Mouse (Mus musculus): ENCODE data around the gene Ptrhd1. TPM values are rescaled to one million over a fixed set of nuclear protein-coding genes. Genes with fewer than 3 reads are reported as not detected.

Gene Ptrhd1
- total and polyA plus RNA-seq, 2 experiments from 2014 or later: 8.4 to 8.5 TPM

DNA sequence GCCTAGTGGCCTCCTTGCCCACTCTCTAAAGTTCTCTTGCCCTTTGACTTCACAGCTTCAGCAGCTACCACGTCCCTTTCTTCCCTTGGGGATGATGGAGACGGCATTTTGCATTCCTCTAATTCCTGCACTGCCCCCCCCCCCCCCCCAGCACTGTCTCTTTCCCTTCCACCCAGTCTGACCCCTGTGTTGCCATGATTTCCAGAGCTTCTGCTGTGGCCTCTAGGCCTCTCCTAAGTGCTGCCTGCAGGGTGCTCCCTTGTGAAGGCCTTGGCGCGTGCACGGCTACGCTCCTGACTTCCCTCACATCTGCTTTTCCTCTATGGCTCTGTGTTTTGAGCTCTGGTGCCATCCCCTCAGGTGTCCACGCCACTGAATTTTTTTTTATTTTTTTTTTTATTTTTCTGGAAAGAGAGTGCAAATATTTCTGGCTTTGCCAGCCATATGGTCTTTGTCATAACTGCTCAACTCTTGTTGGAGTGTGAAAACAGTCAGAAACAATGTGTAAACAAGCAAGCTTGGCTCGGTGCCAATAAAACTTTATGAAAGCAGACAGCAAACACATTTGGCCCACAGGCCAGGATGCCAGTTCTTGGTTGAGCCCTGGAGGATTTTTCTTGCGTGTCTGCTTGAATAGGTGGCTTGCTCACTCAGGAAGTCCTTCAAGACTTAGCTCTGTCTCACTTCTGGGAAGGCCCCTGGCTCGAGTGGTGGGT is 40.6 kb upstream of the Ptrhd1 start:
- Histone ChIP-seq H3K36me3 (ENCODE audit: insufficient read depth, low read length) (peaks cover 21% of the 10 kb centered on the region), H3K9me3 (ENCODE audit: low read length) (no peaks in the 10 kb centered on the region), H3K4me3 (ENCODE audit: low read depth, low read length) (no peak overlapping the region), H3K4me2 (ENCODE audit: low read depth, low read length, poor library complexity, severe bottlenecking) (no peak overlapping the region), H3K27me3 (ENCODE audit: insufficient read depth, low read length) (no peaks in the 10 kb centered on the region), H3K4me1 (ENCODE audit: insufficient read depth, low read length) (no peaks in the 10 kb centered on the region), H3K27ac (ENCODE audit: low read depth, low read length) (no peak overlapping the region), H3K9ac (replicated peaks; ENCODE audit: low read length, poor library complexity, severe bottlenecking) (no peak overlapping the region)
- peak; percentile 22 for DNase-seq (ENCODE audit: low spot score)
- no peak for TF ChIP-seq CTCF (IDR thresholded peaks at IDR 0.05)
- 63% methylated on average over 10 of the region's 10 CpGs for WGBS
- no peak for ATAC-seq (ENCODE audit: low FRiP score)

DNA sequence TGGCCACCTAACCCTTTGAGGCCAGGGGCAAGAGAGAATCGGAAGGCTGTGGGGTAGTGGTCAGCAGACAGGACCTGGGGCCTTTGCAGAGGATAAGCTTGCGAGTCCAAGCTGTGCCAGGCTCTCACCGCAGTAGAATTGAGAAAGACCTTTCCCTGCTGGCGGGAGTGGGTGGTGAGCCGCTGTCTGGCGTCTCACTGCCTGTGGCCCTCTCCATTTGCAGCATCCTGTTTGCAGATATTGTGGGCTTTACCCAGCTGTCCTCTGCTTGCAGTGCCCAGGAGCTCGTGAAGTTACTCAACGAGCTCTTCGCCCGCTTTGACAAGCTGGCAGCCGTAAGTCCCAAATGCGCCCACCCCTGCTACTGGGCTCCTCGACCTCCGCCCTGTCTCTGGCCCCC is 39.2 kb upstream of the Ptrhd1 start:
- no peak for DNase-seq (ENCODE audit: low spot score)
- Histone ChIP-seq H3K27ac (ENCODE audit: low read depth, low read length) (no peak overlapping the region), H3K4me3 (ENCODE audit: low read depth, low read length) (no peak overlapping the region), H3K36me3 (ENCODE audit: insufficient read depth, low read length) (peaks cover 33% of the 10 kb centered on the region), H3K9me3 (ENCODE audit: low read length) (no peaks in the 10 kb centered on the region), H3K27me3 (ENCODE audit: insufficient read depth, low read length) (no peaks in the 10 kb centered on the region), H3K9ac (replicated peaks; ENCODE audit: low read length, poor library complexity, severe bottlenecking) (no peak overlapping the region), H3K4me2 (ENCODE audit: low read depth, low read length, poor library complexity, severe bottlenecking) (no peak overlapping the region), H3K4me1 (ENCODE audit: insufficient read depth, low read length) (no peaks in the 10 kb centered on the region)
- no peak for TF ChIP-seq CTCF (IDR thresholded peaks at IDR 0.05)
- WGBS: 86% methylated on average over 14 of the region's 14 CpGs
- ATAC-seq (ENCODE audit: low FRiP score): no peak

GRCm38 (mm10) chr12:4198702-4199101 is 35.1 kb upstream of the Ptrhd1 start:
- Histone ChIP-seq H3K9me3 (ENCODE audit: low read length) (no peaks in the 10 kb centered on the region), H3K27ac (ENCODE audit: low read depth, low read length) (no peak overlapping the region), H3K9ac (replicated peaks; ENCODE audit: low read length, poor library complexity, severe bottlenecking) (no peak overlapping the region), H3K4me1 (ENCODE audit: insufficient read depth, low read length) (no peaks in the 10 kb centered on the region), H3K27me3 (ENCODE audit: insufficient read depth, low read length) (no peaks in the 10 kb centered on the region), H3K36me3 (ENCODE audit: insufficient read depth, low read length) (peaks cover 58% of the 10 kb centered on the region), H3K4me3 (ENCODE audit: low read depth, low read length) (no peak overlapping the region), H3K4me2 (ENCODE audit: low read depth, low read length, poor library complexity, severe bottlenecking) (no peak overlapping the region)
- TF ChIP-seq CTCF (IDR thresholded peaks at IDR 0.05): no peak
- DNase-seq (ENCODE audit: low spot score): no peak
- WGBS: 94% methylated on average over 4 of the region's 4 CpGs
- ATAC-seq (ENCODE audit: low FRiP score): no peak

GRCm38 (mm10) chr12:4199271-4199670 is 34.6 kb upstream of the Ptrhd1 start:
- DNase-seq (ENCODE audit: low spot score): no peak
- H3K36me3 ChIP-seq (ENCODE audit: insufficient read depth, low read length): peaks cover 57% of the 10 kb centered on the region
- TF ChIP-seq CTCF (IDR thresholded peaks at IDR 0.05): no peak
- 95% methylated on average over 11 of the region's 11 CpGs for WGBS
- no peak overlapping the region for H3K9ac ChIP-seq (replicated peaks; ENCODE audit: low read length, poor library complexity, severe bottlenecking)
- H3K4me3 ChIP-seq (ENCODE audit: low read depth, low read length): no peak overlapping the region
- no peaks in the 10 kb centered on the region for H3K27me3 ChIP-seq (ENCODE audit: insufficient read depth, low read length)
- ATAC-seq (ENCODE audit: low FRiP score): no peak
- H3K4me1 ChIP-seq (ENCODE audit: insufficient read depth, low read length): no peaks in the 10 kb centered on the region
- no peak overlapping the region for H3K27ac ChIP-seq (ENCODE audit: low read depth, low read length)
- no peaks in the 10 kb centered on the region for H3K9me3 ChIP-seq (ENCODE audit: low read length)
- H3K4me2 ChIP-seq (ENCODE audit: low read depth, low read length, poor library complexity, severe bottlenecking): no peak overlapping the region

DNA sequence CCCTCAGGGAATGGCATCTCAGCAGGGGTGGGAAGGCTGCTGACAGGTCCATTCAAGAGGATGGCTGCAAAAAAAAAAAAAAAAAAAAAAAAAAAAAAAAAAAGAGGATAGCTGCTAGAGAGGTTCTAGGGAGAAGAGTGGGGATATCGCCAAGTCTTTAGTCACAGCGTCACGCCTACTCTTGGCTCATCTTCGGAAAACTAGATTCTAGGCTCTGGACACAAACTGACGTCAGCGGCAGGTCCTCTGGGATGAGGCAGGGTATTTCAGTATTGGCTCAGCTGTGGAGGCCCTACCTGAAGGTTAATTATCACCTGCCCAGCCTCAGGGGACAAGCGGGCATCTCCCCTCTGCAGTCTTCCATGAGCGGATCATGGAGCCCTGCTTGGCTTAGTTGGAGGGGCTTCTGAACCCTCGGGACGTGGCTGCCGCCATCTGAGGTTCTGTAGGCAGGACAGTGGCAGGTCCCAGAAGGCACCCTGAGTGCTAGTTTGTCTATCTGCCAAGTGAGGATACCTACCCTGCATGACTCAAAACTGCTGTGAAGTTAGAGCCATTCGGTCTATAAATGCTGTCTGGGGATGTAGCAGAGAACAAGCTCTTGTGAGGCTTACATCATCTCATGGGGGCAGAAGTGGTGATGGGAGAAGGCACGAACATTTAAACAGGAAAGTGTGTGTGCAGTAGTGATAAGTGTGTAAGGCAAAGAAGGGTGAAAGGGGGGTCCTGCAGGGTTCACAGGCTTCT is 32.2 kb upstream of the Ptrhd1 start:
- H3K27me3 ChIP-seq (ENCODE audit: insufficient read depth, low read length): no peaks in the 10 kb centered on the region
- peak; percentile 37 for DNase-seq (ENCODE audit: low spot score)
- no peak overlapping the region for H3K27ac ChIP-seq (ENCODE audit: low read depth, low read length)
- H3K4me2 ChIP-seq (ENCODE audit: low read depth, low read length, poor library complexity, severe bottlenecking): no peak overlapping the region
- H3K9ac ChIP-seq (replicated peaks; ENCODE audit: low read length, poor library complexity, severe bottlenecking): no peak overlapping the region
- H3K4me1 ChIP-seq (ENCODE audit: insufficient read depth, low read length): no peaks in the 10 kb centered on the region
- peaks cover 62% of the 10 kb centered on the region for H3K36me3 ChIP-seq (ENCODE audit: insufficient read depth, low read length)
- ATAC-seq (ENCODE audit: low FRiP score): no peak
- no peak for TF ChIP-seq CTCF (IDR thresholded peaks at IDR 0.05)
- WGBS: 81% methylated on average over 13 of the region's 13 CpGs
- no peaks in the 10 kb centered on the region for H3K9me3 ChIP-seq (ENCODE audit: low read length)
- H3K4me3 ChIP-seq (ENCODE audit: low read depth, low read length): no peak overlapping the region

DNA sequence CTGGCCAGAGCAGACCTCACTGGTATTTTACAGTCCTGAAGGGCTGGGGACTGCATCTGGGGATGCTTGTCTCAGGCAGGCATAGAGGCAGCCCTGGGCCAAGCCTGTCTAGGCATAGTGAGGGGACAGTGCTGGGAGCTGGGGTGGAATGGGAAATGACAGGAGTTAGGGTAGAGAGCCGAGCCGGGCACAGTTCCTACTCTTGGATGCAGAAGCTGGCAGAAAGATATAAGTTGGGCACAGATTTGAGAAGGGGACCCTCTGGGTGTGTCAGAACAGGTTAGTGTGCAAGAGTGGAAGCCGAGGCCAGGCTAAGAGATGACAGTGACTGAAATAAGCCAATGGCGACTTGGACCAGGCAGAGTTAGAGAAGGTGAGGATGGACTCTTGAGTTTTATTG is 31.6 kb upstream of the Ptrhd1 start:
- DNase-seq (ENCODE audit: low spot score) (no peak), ATAC-seq (ENCODE audit: low FRiP score) (no peak)
- peaks cover 63% of the 10 kb centered on the region for H3K36me3 ChIP-seq (ENCODE audit: insufficient read depth, low read length)
- no peaks in the 10 kb centered on the region for H3K4me1 ChIP-seq (ENCODE audit: insufficient read depth, low read length)
- no peak overlapping the region for H3K9ac ChIP-seq (replicated peaks; ENCODE audit: low read length, poor library complexity, severe bottlenecking)
- H3K4me3 ChIP-seq (ENCODE audit: low read depth, low read length): no peak overlapping the region
- H3K9me3 ChIP-seq (ENCODE audit: low read length): no peaks in the 10 kb centered on the region
- H3K27ac ChIP-seq (ENCODE audit: low read depth, low read length): no peak overlapping the region
- 92% methylated on average over 4 of the region's 4 CpGs for WGBS
- TF ChIP-seq CTCF (IDR thresholded peaks at IDR 0.05): no peak
- no peaks in the 10 kb centered on the region for H3K27me3 ChIP-seq (ENCODE audit: insufficient read depth, low read length)
- H3K4me2 ChIP-seq (ENCODE audit: low read depth, low read length, poor library complexity, severe bottlenecking): no peak overlapping the region

All from midbrain, postnatal 0 days (tissue).